Mouse (Mus musculus) liver, adult (tissue): Measurements from ENCODE around the gene Fat2.

ENCODE experiments used
- GATA4 ChIP-seq: IDR thresholded peaks from 2 replicates; pipeline ENCODE4 v1.6.1; 2014; ENCODE audit warnings: mild to moderate bottlenecking, low read length; ENCODE audit not compliant: insufficient replicate concordance

The Fat2 gene

DNA sequence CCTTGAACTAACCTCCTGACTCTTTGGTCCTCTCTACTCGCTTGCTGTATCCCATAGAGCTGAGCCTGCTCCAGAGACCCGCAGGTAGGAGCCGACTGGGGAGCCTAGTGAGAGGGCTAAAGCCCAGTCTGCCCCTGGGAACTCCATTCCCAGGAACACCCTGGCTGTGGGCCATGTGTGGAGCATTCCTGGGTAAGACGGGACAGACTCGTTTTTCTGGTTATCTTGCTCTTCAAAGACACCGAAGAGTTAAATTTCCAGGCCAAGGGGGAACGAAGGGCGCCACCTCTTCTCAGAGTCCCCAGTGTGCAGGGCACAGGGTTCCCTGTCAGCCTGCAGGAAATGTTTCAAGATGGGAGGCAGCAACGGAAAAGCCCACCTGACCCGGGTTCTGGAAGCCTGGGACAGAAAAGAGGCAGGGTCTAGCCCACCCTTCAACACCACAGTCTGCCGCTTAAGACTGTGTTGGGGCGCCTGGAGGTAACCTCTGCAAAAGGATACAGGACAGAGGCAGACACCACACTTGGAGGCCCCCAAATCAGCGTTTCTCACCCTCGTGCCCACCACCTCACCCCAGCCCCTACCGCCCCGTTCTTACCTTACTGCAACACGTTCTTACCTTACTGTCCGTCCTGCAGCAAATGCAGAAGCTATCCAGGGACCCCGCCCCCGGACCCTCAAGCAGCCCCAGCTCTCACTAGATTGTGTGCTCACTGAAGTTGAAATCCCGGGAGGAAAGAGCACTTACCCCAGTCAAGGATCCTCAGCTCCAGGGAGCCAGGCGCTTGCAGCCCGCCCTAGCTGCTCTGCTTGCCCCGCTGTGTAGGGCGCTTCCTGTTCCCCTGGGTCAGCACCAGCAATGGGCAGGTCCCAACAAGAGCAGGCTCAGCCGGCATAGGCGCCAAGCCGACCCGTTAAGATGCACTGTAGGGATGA is 22.3 kb downstream of the Fat2 start:
- TF ChIP-seq GATA4, result no peak

DNA sequence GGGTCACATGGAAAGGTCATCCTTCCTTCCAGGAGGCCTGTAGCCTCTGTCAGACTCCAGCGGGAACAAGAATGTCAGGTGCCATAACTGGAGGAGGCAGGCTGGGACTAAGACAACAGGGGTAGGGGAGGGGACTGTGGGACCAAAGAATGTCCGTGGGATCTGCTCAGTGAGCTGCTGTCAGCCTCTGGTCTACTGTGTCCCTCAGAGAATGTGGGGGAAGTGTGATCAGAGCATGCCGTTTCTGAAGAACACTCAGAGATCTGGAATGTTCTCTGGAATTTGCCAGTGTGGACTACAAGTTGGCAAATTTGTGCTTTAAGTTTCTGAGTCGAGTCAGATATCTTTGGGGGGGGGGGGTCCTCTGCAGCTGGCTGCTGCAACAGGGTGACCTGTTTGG is 34.0 kb downstream of the Fat2 start:
- no peak for TF ChIP-seq GATA4

DNA sequence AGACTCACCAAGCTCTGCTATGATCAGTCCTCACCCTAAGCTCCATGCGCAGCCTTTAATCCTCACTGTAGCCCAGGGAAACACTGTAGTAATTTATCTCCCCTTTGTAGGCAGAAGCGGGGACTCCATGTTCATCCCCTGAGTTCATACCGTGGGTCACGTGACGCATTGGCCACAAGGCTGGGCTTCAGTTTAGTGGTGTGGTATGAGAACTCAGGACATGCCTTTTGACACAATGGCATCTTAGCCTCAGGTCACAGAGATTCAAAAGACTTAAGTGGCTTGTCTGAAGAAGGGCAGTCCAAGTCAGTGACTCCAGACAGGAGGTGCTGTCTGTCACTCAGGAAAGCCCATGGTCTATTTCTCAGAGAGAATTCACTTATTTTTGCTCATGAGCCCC is 43.2 kb downstream of the Fat2 start:
- TF ChIP-seq GATA4, result no peak

DNA sequence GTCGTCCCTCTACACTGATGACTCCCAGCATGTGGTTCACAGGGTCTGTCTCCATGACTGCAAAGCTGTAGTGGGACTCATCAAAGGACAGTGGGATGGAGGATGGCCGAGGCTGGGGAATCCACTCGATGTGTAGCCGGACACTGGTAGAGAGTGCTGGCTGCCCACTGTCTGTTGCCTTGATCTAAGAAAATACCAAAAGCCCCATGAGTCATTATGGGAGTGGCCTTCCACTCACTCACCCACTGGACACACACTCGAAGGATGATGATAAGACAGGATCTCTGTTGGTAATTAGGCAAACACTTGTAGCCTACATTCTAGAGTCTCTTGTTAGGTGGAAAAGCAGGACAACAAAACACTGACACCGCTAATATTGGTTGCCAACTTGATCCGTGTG is 44.5 kb downstream of the Fat2 start:
- TF ChIP-seq GATA4, result no peak

DNA sequence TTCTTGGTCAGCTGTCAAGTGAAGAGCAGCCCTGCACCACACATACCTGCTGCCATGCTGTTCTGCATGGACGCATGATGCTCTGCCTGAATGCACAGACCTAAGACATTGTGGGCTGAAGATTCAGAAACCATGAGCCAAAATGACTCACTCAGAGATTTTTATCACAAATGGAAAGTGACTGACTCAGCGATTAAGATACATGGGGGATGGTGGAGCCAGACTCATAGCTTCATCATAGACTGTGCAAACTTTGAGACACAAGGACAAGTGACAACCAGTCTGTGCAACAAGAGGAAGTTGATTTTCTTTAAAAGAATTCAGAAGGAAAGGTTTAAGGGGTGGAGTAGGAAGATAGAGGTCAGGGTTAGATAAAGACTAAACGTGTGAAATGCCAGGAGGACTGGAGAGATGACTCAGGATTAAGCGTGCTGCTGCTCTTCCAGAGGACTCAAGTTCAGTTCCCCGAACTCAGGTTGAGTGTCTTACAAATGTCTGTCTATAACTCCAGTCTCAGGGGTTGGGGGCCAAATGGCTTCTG is 46.4 kb downstream of the Fat2 start:
- no peak for TF ChIP-seq GATA4

DNA sequence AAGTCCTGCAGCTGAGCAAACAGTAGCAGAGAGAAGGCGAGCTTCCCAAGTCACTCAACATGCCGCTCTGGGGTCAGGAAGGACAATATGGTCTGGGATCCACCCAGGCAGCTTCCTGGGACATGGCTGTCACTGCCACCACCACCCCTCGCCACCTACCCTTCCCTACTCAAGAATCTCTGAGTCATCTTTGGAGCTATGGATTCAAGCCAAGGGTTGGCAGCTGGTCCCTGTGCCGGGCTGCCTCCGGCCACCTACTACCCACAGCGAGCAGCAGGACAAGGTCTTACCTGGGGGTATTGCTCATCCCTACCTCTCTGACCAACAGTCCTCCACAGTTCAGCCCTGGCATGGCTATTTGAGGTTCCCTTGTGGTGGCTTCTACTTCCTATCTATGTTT is 61.6 kb downstream of the Fat2 start:
- no peak for TF ChIP-seq GATA4

DNA sequence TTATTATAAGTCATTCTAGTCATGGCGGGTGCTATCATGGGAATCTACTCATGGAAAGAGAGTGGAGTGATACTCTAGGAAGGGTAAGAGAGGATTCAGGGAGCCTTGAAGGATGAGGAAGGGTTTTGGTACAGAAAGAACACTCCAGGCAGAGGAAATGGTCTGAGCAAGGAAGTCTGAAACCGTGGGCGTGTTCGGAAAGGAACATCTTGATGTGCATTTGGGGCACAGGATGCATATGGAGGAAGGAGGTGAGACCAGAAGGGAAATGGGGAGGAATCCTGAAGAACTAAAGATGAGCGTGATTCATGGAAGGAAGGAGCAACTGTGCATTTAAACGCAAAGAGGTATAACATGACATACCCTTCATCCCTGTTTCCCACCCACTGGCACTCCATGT is 67.8 kb downstream of the Fat2 start:
- no peak for TF ChIP-seq GATA4

DNA sequence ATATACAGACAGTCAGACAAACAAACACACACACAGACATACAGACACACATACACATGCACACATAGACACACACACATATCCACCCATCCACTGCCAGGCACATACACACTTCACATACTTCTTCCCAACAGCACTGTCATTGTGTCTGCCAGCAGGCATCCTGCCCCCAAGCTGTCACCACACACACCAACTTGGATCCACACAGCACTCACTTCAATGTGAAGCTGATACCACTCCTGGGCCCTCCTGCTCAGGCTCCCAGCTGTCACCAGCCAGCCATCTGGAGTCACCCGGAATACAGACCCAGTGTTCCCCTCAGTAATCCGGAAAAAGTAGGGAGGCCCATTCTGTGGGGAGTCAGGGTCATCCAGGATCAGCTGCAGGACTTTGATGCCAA is 70.7 kb downstream of the Fat2 start:
- TF ChIP-seq GATA4, result no peak

DNA sequence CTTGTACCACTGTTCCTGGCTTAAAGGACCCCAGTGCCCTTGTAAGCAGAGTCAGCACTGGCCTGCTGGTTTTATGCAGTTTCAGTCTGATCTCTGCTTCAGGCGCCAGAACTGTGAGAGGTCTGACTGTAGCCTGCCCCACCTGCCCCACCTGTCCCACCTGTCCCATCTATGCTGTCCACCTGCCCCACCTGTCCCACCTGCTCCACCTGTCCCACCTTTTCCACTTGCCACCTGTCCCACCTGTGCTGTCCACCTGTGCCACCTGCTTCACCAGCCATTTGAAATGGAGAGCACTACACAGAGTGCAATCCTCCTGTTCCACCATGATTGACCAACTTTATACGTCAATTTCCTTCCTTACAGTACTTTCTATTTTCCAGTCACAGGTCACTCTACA is 72.0 kb downstream of the Fat2 start:
- no peak for TF ChIP-seq GATA4

DNA sequence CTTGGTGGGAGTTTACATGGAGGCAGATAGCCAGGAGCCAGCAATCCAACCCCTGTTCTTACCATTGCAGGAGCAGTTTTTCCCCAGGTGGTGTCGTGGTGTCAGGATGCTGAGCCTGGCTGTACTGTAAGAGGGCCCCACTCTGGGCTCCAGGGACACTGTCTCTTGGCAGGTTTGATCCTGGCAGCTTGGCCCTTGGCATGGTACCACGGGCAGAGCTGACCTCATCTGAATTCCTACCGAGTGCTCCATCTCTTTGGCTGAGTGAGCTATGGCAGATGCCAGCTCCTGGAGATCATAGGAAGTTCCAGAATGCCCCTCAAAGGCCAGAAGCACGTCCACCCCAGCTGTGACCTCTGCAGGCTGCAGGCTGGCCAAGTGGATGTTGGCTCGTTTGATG is 74.4 kb downstream of the Fat2 start:
- TF ChIP-seq GATA4, result no peak

DNA sequence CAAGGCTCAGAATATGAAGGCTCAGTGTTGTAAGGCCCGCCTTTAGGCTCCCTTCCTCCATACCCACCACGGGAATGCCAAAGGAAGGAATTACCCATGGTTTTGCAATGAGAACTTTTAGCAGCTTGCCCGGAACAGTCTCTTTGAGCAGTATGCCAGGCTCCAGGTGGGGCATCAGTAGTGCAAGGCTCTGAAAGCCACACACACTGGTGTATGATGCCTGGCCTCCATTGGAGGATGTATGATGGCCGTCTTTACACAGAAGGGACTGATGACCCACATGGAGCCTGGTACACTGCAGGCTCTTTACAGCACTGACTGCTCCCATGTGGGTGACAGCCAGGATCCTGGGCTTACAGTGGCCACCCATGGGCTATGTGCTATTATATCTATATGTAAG is 75.3 kb downstream of the Fat2 start:
- no peak for TF ChIP-seq GATA4

DNA sequence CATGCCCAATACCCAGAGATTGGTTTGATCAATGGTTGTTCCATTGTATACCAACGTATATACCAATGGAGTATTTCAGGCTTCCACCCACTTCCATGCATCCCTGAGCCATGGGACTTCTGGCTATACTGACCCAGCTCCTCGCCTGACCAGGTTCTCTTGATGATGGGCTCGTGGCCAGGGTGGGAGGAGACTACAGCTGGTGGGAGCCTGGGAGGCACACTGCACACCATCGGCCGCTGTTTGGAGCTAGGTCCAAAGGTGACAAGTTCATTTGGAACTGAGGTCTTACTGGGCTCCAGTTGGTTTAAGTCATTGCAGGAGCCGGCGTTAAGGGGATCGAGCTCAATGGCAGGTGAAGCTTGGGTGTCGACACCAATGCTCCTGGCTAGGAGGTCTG is 83.0 kb downstream of the Fat2 start:
- no peak for TF ChIP-seq GATA4

DNA sequence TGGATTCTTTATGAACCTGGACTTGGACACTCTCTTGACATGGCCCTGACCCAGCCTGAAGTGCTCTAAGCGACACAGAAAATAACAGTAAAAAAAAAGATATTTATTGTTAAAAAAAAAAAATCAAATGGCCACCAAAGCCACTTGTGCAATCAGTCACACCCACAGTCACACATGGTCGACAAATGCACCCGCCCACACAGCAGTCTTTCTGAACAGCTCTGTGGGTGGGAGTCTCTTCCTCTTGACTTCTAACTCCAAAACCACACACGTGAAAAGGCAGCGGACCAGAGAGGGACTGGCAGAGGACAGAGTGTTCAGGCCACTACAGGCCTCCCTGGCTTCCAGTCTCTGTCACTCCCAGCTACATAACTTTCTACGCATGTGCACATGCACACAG is 85.8 kb downstream of the Fat2 start:
- no peak for TF ChIP-seq GATA4

DNA sequence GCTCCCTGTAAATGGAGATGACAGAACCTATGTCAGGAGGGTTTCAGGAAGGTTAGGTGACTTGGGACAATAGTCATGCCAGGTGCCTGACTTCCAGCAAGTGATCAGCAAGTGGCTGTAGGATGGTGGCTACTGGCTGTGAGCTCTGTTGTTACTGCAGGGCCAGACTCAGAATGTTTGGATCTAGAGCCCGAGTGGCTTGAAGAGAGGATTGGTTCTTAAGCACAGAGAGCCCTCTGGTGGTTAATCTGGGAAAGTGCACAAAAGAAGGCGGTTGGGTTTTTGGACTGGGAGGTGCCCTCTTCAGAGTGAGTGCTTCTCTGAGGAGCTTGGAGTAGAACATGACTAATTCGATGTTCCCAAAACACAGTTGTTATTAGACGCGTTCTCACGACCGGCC is 95.8 kb downstream of the Fat2 start:
- TF ChIP-seq GATA4, result no peak

DNA sequence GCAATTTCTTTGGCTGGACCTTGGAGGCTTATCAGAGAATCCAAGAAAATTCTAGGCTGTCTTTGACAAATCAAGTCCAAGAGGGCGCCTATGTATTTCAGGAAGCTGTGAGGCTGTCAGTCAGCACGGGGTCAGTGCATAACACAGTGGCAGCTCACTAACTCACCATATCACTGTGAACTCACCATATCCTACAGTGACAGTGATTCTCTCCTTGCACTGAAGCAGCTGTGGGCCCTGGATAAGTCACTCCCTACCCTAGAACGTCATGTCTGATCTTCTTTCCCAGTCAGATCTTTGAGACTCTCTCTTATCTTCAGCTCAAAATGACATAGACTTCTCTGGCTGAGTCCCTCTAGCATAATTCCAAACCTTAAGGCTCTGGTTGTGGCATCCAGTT is 96.9 kb downstream of the Fat2 start:
- no peak for TF ChIP-seq GATA4

DNA sequence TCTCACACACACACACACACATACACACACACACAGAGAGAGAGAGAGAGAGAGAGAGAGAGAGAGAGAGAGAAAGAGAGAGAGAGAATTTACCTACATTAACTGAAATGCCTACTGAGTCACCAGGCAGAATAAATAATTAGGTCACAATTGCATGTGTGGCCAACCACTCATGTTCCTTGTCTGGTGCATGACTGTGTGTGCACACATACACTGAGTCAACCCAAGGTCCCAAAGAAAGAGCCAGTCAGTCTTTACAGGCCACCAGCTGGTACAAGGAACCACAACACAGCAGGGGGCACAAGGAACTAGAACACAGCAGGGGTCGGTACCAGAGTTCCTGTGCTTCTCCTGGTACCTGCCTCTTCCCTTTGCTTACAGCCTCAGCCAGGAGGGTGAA is 99.5 kb downstream of the Fat2 start:
- no peak for TF ChIP-seq GATA4

DNA sequence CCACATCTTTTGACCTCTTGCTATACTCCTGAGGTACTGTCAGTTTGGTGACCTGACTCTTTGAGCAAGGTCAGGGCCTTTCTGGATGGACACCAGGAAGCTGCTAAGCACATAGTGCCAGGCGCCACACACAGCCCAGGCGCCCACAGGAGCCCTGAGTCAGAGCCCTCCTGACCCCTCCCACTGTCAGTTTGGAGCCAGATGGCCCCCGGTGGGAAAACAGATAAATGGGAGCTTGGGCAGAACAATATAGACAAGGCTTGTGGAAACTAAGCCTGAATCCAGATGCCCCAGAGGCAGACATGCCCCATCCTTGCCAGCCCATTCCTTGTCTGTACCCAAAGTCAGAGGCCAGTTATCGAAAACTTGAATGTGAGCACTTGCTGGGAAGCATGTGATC is 101.6 kb downstream of the Fat2 start:
- no peak for TF ChIP-seq GATA4
